Mouse (Mus musculus) stomach, embryonic 16.5 days (tissue): ENCODE results near the gene Fam129a. TPM values are rescaled to one million over a fixed set of nuclear protein-coding genes. Genes with fewer than 3 reads are reported as not detected.

ENCODE experiments used
- ATAC-seq: fragments of 200-750 bp; cut with Nextera tagmentation; 2 replicates; pipeline ENCODE4 v1.8.0; 2017; ENCODE audit warnings: moderate number of reproducible peaks, moderate TSS enrichment; ENCODE audit not compliant: insufficient read depth, low FRiP score
- H3K27ac ChIP-seq: fragments of 300-500 bp; sonication (generic); 2 replicates; pipeline ENCODE4 v1.5.1; 2014; ENCODE audit warnings: low read length
- H3K27me3 ChIP-seq: fragments of 300-500 bp; sonication (generic); 2 replicates; pipeline ENCODE4 v1.6.1; 2014; ENCODE audit warnings: low read length, control low read depth, mixed read lengths; ENCODE audit not compliant: control insufficient read depth, insufficient read depth
- H3K36me3 ChIP-seq: fragments of 300-500 bp; sonication (generic); 2 replicates; pipeline ENCODE4 v1.6.1; 2014; ENCODE audit warnings: low read length; ENCODE audit not compliant: control insufficient read depth, insufficient read depth
- H3K4me1 ChIP-seq: fragments of 300-500 bp; sonication (generic); 2 replicates; pipeline ENCODE4 v1.6.1; 2014; ENCODE audit warnings: low read length, control low read depth, mixed read lengths; ENCODE audit not compliant: control insufficient read depth, insufficient read depth
- H3K4me2 ChIP-seq: fragments of 300-500 bp; sonication (generic); 2 replicates; pipeline ENCODE4 v1.6.1; 2014; ENCODE audit warnings: low read depth, low read length, mixed read lengths
- H3K4me3 ChIP-seq: fragments of 300-500 bp; sonication (generic); replicated peaks from 2 replicates; pipeline ENCODE4 v1.5.1; 2014; ENCODE audit warnings: mild to moderate bottlenecking, low read length
- H3K9ac ChIP-seq: fragments of 300-500 bp; sonication (generic); 2 replicates; pipeline ENCODE4 v1.6.1; 2014; ENCODE audit warnings: low read length
- H3K9me3 ChIP-seq: fragments of 300-500 bp; sonication (generic); replicated peaks from 2 replicates; pipeline ENCODE4 v1.6.1; 2016; ENCODE audit warnings: low read length, control low read depth; ENCODE audit not compliant: control insufficient read depth
- WGBS: fragments of 180-500 bp; shearing (Covaris S2); extraction: QIAGEN DNeasy Blood & Tissue Kit; methylation state at CpG from one replicate; pipeline ENCODE4 v1.1.7; 2014; 5-methylcytosine and 5-hydroxymethylcytosine counted together
- polyA plus RNA-seq: library from polyadenylated mRNA; unstranded; fragments of >200 nt; fragmentation: Nextera tagmentation; extraction: Ambion mirVana; gene quantifications from 2 replicates; pipeline ENCODE4 v1.2.1, GENCODE M21; 2015

Fam129a gene
- polyA plus RNA-seq, 1 experiment from 2014 or later: 22.7 TPM

- Histone ChIP-seq H3K4me1 (no peaks in the 10 kb centered on the region), H3K9ac (no peak overlapping the region), H3K4me3 (no peak overlapping the region), H3K27ac (no peak overlapping the region), H3K36me3 (no peaks in the 10 kb centered on the region), H3K9me3 (0 out of 2 replicates have a peak, but pooled peaks cover 7% of the 10 kb centered on the region), H3K4me2 (no peak overlapping the region), H3K27me3 (no peaks in the 10 kb centered on the region)
- 81% methylated on average over 2 of the region's 2 CpGs for WGBS
- no peak for ATAC-seq
Observed at GRCm38 (mm10) chr1:151638770-151639169, 67.8 kb downstream of the Fam129a start.

- no peak for ATAC-seq
- no peak overlapping the region for H3K4me3 ChIP-seq
- no peaks in the 10 kb centered on the region for H3K36me3 ChIP-seq
- H3K27ac ChIP-seq: no peak overlapping the region
- H3K9ac ChIP-seq: no peak overlapping the region
- H3K4me1 ChIP-seq: no peaks in the 10 kb centered on the region
- H3K27me3 ChIP-seq: no peaks in the 10 kb centered on the region
- H3K9me3 ChIP-seq: no peaks in the 10 kb centered on the region
- H3K4me2 ChIP-seq: no peak overlapping the region
- 83% methylated on average over 3 of the region's 3 CpGs for WGBS
Observed at GRCm38 (mm10) chr1:151646380-151646779, 75.4 kb downstream of the Fam129a start.

GRCm38 (mm10) chr1:151648099-151648498, 77.1 kb downstream of the Fam129a start:
- Histone ChIP-seq H3K4me1 (no peaks in the 10 kb centered on the region), H3K27me3 (no peaks in the 10 kb centered on the region), H3K4me3 (no peak overlapping the region), H3K27ac (no peak overlapping the region), H3K36me3 (no peaks in the 10 kb centered on the region), H3K4me2 (no peak overlapping the region), H3K9ac (no peak overlapping the region), H3K9me3 (no peaks in the 10 kb centered on the region)
- 88% methylated on average over 4 of the region's 4 CpGs for WGBS
- no peak for ATAC-seq

GRCm38 (mm10) chr1:151657042-151657605, 86.1 kb downstream of the Fam129a start:
- WGBS: 74% methylated on average over 7 of the region's 7 CpGs
- no peak overlapping the region for H3K9ac ChIP-seq
- H3K4me1 ChIP-seq: peaks cover 6% of the 10 kb centered on the region; the same call in 1 of the 2 replicates
- no peak overlapping the region for H3K4me2 ChIP-seq
- H3K9me3 ChIP-seq: no peaks in the 10 kb centered on the region
- no peaks in the 10 kb centered on the region for H3K27me3 ChIP-seq
- no peak overlapping the region for H3K27ac ChIP-seq
- no peak overlapping the region for H3K4me3 ChIP-seq
- no peaks in the 10 kb centered on the region for H3K36me3 ChIP-seq
- no peak for ATAC-seq

- 83% methylated on average over 19 of the region's 19 CpGs for WGBS
- H3K36me3 ChIP-seq: no peaks in the 10 kb centered on the region
- no peaks in the 10 kb centered on the region for H3K27me3 ChIP-seq
- no peaks in the 10 kb centered on the region for H3K9me3 ChIP-seq
- no peak overlapping the region for H3K4me2 ChIP-seq
- no peak overlapping the region for H3K4me3 ChIP-seq
- H3K27ac ChIP-seq: no peak overlapping the region
- H3K4me1 ChIP-seq: peaks cover 6% of the 10 kb centered on the region; the same call in 1 of the 2 replicates
- no peak for ATAC-seq
- no peak overlapping the region for H3K9ac ChIP-seq
Observed at GRCm38 (mm10) chr1:151658291-151658830, 87.4 kb downstream of the Fam129a start.

GRCm38 (mm10) chr1:151659636-151660035, 88.7 kb downstream of the Fam129a start:
- Histone ChIP-seq H3K9ac (no peak overlapping the region), H3K36me3 (no peaks in the 10 kb centered on the region), H3K27me3 (no peaks in the 10 kb centered on the region), H3K27ac (no peak overlapping the region), H3K4me2 (no peak overlapping the region), H3K9me3 (no peaks in the 10 kb centered on the region), H3K4me3 (no peak overlapping the region), H3K4me1 (peaks cover 6% of the 10 kb centered on the region; the same call in 1 of the 2 replicates)
- no peak for ATAC-seq
- 62% methylated on average over 8 of the region's 8 CpGs for WGBS

GRCm38 (mm10) chr1:151660251-151660650, 89.3 kb downstream of the Fam129a start:
- Histone ChIP-seq H3K27ac (no peak overlapping the region), H3K9me3 (no peaks in the 10 kb centered on the region), H3K36me3 (no peaks in the 10 kb centered on the region), H3K9ac (no peak overlapping the region), H3K4me1 (peaks cover 6% of the 10 kb centered on the region; the same call in 1 of the 2 replicates), H3K4me3 (no peak overlapping the region), H3K4me2 (no peak overlapping the region), H3K27me3 (no peaks in the 10 kb centered on the region)
- no peak for ATAC-seq
- WGBS: 61% methylated on average over 4 of the region's 4 CpGs

GRCm38 (mm10) chr1:151660883-151661282, 89.9 kb downstream of the Fam129a start:
- no peak overlapping the region for H3K9ac ChIP-seq

GRCm38 (mm10) chr1:151661684-151662439, 90.9 kb downstream of the Fam129a start:
- Histone ChIP-seq H3K9me3 (no peaks in the 10 kb centered on the region), H3K36me3 (no peaks in the 10 kb centered on the region), H3K4me2 (no peak overlapping the region), H3K9ac (no peak overlapping the region), H3K27ac (no peak overlapping the region), H3K4me3 (no peak overlapping the region), H3K4me1 (peaks cover 6% of the 10 kb centered on the region; the same call in 1 of the 2 replicates), H3K27me3 (no peaks in the 10 kb centered on the region)
- 83% methylated on average over 7 of the region's 7 CpGs for WGBS
- no peak for ATAC-seq

More at GRCm38 (mm10) chr1:151660883-151661282, 89.9 kb downstream of the Fam129a start:
- Histone ChIP-seq H3K4me3 (no peak overlapping the region), H3K4me1 (peaks cover 6% of the 10 kb centered on the region; the same call in 1 of the 2 replicates), H3K9me3 (no peaks in the 10 kb centered on the region), H3K36me3 (no peaks in the 10 kb centered on the region), H3K4me2 (no peak overlapping the region), H3K27ac (no peak overlapping the region), H3K27me3 (no peaks in the 10 kb centered on the region)
- no peak for ATAC-seq
- WGBS: 83% methylated on average over 6 of the region's 6 CpGs
